In the genomic region with DNA sequence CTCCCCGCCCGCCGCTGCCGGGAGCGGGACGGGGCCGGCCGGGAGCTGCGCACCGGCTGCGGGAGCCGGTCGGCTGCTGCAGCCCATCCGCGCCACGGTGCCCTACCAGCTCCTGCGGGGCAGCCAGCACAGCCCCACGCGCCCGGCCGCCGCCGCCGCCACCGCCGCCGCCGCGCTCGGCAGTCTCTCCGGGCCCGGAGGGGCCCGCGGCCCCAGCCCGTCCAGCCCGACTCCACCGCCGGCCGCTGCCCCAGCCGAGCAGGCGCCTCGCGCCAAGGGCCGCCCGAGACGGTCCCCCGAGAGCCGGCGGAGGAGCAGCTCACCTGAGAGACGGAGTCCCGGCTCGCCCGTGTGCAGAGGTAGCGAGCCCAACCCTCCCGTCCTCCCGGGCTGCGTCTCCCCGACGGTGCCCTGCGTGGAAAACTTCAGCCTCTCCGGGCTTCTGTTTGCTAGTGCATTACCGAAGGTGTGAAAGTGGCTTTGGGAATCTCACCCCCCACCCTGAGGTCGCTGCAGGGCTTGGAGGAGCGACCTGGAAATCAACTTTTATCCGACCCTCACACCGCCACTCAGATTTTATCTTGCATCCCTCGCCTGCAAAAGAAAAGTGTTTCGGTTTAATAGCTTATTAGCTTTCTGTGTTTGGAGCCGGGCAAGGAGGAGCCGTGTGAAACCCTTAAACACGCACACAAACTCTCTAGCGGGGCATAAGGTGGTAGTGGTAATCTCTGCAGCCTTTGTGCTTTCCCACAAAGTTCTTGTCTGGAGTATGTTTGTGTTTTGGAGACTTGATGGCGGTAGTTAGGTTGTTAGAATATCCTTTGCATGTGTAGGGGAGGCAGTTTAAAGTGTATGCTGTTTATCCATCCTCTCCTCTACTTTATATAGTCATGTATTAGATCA, we compare ENCODE assay signal across 8 mouse cellular contexts. TPM values are rescaled to one million over a fixed set of nuclear protein-coding genes. Genes with fewer than 3 reads are reported as not detected.
DNase-seq lines count a peak whose midpoint lies in the region; ATAC-seq and TF ChIP-seq lines count a peak whose summit lies in the region.

No protein-coding gene starts in this region.

- DNase-seq in frontal cortex, adult 2 months (ENCODE audit: extremely low spot score in 1 of 2, low spot score in 1 of 2) = no peak
- DNase-seq in brain, embryonic 14.5 days (ENCODE audit: low read depth) = peak; percentile 59
- peak; percentile 51 to 54 for DNase-seq in heart, postnatal 10 days
- peak; percentile 53 to 69 for DNase-seq in kidney, postnatal 4 days
- DNase-seq in mesoderm, embryonic 11.5 days (ENCODE audit: low read depth, low spot score) = peak; percentile 31
- peak; percentile 57 to 82 for DNase-seq in spleen, postnatal 4 days (ENCODE audit: low spot score in 2 of 2)

- H3K9ac ChIP-seq in forebrain, embryonic 12.5 days = peak overlapping the region; percentile 99

- no peaks in the 10 kb centered on the region for H3K27me3 ChIP-seq in forebrain, embryonic 12.5 days

- H3K9me3 ChIP-seq in forebrain, embryonic 12.5 days = no peaks in the 10 kb centered on the region

- WGBS in forebrain, embryonic 12.5 days = under 1% methylated on average over 69 of the region's 73 CpGs

- no peak for TF ChIP-seq CTCF in brain, embryonic 14.5 days (IDR thresholded peaks at IDR 0.05; ENCODE audit: borderline replicate concordance, extremely low read depth, insufficient read depth, insufficient read length)

- H3K27ac ChIP-seq in forebrain, embryonic 12.5 days = peak overlapping the region; percentile 100

- H3K4me2 ChIP-seq in forebrain, embryonic 12.5 days = peak overlapping the region; percentile 76

- TF ChIP-seq POLR2A in brain, embryonic 14.5 days (IDR thresholded peaks at IDR 0.05; ENCODE audit: borderline replicate concordance, extremely low read depth, insufficient read depth, insufficient read length, poor library complexity, severe bottlenecking) = no peak

- peak; percentile 7 for ATAC-seq in frontal cortex, adult (ENCODE audit: low TSS enrichment)
- no peak; the same call in 1 of the 2 replicates for ATAC-seq in forebrain, embryonic 12.5 days (ENCODE audit: low FRiP score)

- peaks cover 22% of the 10 kb centered on the region for H3K4me1 ChIP-seq in forebrain, embryonic 12.5 days

- peak overlapping the region; percentile 97 for H3K4me3 ChIP-seq in forebrain, embryonic 12.5 days (replicated peaks)

- H3K36me3 ChIP-seq in forebrain, embryonic 12.5 days (replicated peaks) = no peaks in the 10 kb centered on the region

- intact Hi-C loops in heart, postnatal 10 days (cut with DNase I) = loop anchor here (5.0 to 10.0 kb wide), 2 partner anchors 233 to 665 kb away; a partner anchor contains a TSS

RNA-seq across cellular contexts. Expression of a gene that starts 0.8 kb away (rescaled TPM):
- polyA plus RNA-seq in frontal cortex, adult 2 months (2012; rRNA removed) = 12.4 and 13.4 TPM in 2 replicates
- 16.5 and 19.0 TPM in 2 replicates for polyA plus RNA-seq in brain, embryonic 14.5 days (2012; rRNA removed)
- 18.8 and 22.0 TPM in 2 replicates for polyA plus RNA-seq in forebrain, embryonic 12.5 days (2016; fragmentation: Nextera tagmentation; extraction: Ambion mirVana)
- 10 to 100 TPM; 12.5 to 17.6 TPM for total RNA-seq in heart, postnatal 10 days (2021)

Comparison
In these comparisons a context has a peak if more than half of its experiments do, and no peak if none do; other contexts are left out.
1. DNase-seq: peak in brain, embryonic 14.5 days (single experiment), heart, postnatal 10 days (2 of 2), kidney, postnatal 4 days (2 of 2), mesoderm, embryonic 11.5 days (single experiment) and spleen, postnatal 4 days (2 of 2); none in frontal cortex, adult 2 months (0 of 2).